ENCODE assay signal across 8 mouse cellular contexts in the genomic region with DNA sequence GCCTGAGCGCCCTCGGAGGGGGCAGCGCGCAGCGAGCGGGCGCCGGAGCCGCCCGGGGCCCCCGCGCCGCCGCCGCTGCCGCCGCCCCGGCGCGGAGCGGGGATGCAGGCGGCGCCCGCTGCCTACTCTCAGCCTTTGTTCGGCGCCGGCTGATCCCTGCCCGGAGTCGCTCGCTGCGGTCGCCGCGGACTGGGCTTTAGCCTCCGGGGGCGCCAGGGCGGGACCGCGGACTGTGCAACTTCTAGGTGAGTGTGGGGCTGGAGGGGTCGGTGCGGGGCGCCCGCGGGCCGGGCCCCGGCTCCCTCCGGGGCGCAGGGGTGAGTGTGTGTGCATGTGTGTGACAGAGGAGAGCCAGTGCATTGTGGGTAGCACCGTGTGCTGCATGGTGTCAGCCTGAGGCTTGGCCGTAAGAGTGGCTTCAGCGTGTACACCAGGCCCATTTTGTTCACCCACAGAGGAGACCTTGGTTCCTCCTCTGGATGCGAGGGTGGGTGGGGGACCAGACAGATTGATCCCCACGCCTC.
DNase-seq lines count a peak whose midpoint lies in the region; ATAC-seq lines count a peak whose summit lies in the region.

No protein-coding gene starts in this region.

- H3K4me3 ChIP-seq in embryonic facial prominence, embryonic 13.5 days, result peak overlapping the region; percentile 74
- H3K4me3 ChIP-seq in hindbrain, embryonic 11.5 days (ENCODE audit: low read depth, low read length), result peak overlapping the region; percentile 52
- H3K4me3 ChIP-seq in limb, embryonic 12.5 days (replicated peaks), result peak overlapping the region; percentile 82
- H3K4me3 ChIP-seq in midbrain, embryonic 13.5 days (replicated peaks), result peak overlapping the region; percentile 81

- no peaks in the 10 kb centered on the region for H3K36me3 ChIP-seq in embryonic facial prominence, embryonic 13.5 days
- no peaks in the 10 kb centered on the region for H3K36me3 ChIP-seq in hindbrain, embryonic 11.5 days (ENCODE audit: control insufficient read depth, insufficient read depth, low read length)
- H3K36me3 ChIP-seq in limb, embryonic 12.5 days, result peaks cover 23% of the 10 kb centered on the region
- H3K36me3 ChIP-seq in midbrain, embryonic 13.5 days, result no peaks in the 10 kb centered on the region

- H3K4me1 ChIP-seq in embryonic facial prominence, embryonic 13.5 days, result peaks cover 84% of the 10 kb centered on the region
- H3K4me1 ChIP-seq in hindbrain, embryonic 11.5 days (replicated peaks; ENCODE audit: control insufficient read depth, insufficient read depth, low read length), result peaks cover 39% of the 10 kb centered on the region
- peaks cover 88% of the 10 kb centered on the region for H3K4me1 ChIP-seq in limb, embryonic 12.5 days (replicated peaks)
- peaks cover 88% of the 10 kb centered on the region for H3K4me1 ChIP-seq in midbrain, embryonic 13.5 days (replicated peaks)

- peak; percentile 62 to 84 for DNase-seq in adrenal gland, adult (ENCODE audit: inconsistent age in 2 of 2, low spot score in 1 of 2)
- no peak for DNase-seq in adrenal gland, postnatal 4 days (ENCODE audit: low spot score in 2 of 2)
- peak; percentile 49 for DNase-seq in Muller cell, postnatal 12 days (ENCODE audit: inconsistent ontology term)
- peak; percentile 74 for DNase-seq in hindbrain, embryonic 11.5 days (ENCODE audit: low spot score)
- DNase-seq in spleen, postnatal 4 days (ENCODE audit: low spot score in 2 of 2), result peak; percentile 54 to 77

- no peak for ATAC-seq in embryonic facial prominence, embryonic 13.5 days (ENCODE audit: insufficient number of reproducible peaks, insufficient read depth, low FRiP score, low TSS enrichment, low read depth)
- ATAC-seq in hindbrain, embryonic 11.5 days (ENCODE audit: low FRiP score), result peak; percentile 77
- peak; percentile 64 for ATAC-seq in limb, embryonic 12.5 days (ENCODE audit: insufficient number of reproducible peaks, insufficient read depth, low FRiP score, low TSS enrichment, low read depth)
- ATAC-seq in midbrain, embryonic 13.5 days, result peak; percentile 82

- WGBS in embryonic facial prominence, embryonic 13.5 days, result under 1% methylated on average over 49 of the region's 53 CpGs
- WGBS in hindbrain, embryonic 11.5 days, result under 1% methylated on average over 49 of the region's 53 CpGs
- under 1% methylated on average over 49 of the region's 53 CpGs for WGBS in limb, embryonic 12.5 days
- WGBS in midbrain, embryonic 13.5 days, result under 1% methylated on average over 53 of the region's 53 CpGs

- H3K9ac ChIP-seq in embryonic facial prominence, embryonic 13.5 days, result peak overlapping the region; percentile 89
- H3K9ac ChIP-seq in hindbrain, embryonic 11.5 days (ENCODE audit: low read depth, low read length), result peak overlapping the region; percentile 96
- peak overlapping the region; percentile 90 for H3K9ac ChIP-seq in limb, embryonic 12.5 days (replicated peaks)
- peak overlapping the region; percentile 97 for H3K9ac ChIP-seq in midbrain, embryonic 13.5 days (replicated peaks)

- H3K27me3 ChIP-seq in embryonic facial prominence, embryonic 13.5 days, result no peaks in the 10 kb centered on the region
- no peaks in the 10 kb centered on the region for H3K27me3 ChIP-seq in hindbrain, embryonic 11.5 days (ENCODE audit: control insufficient read depth, insufficient read depth, low read length)
- no peaks in the 10 kb centered on the region for H3K27me3 ChIP-seq in limb, embryonic 12.5 days
- no peaks in the 10 kb centered on the region for H3K27me3 ChIP-seq in midbrain, embryonic 13.5 days

- H3K4me2 ChIP-seq in embryonic facial prominence, embryonic 13.5 days, result peak overlapping the region; percentile 97
- H3K4me2 ChIP-seq in hindbrain, embryonic 11.5 days (replicated peaks; ENCODE audit: low read depth, low read length), result peak overlapping the region; percentile 93
- peak overlapping the region; percentile 96 for H3K4me2 ChIP-seq in limb, embryonic 12.5 days
- peak overlapping the region; percentile 92 for H3K4me2 ChIP-seq in midbrain, embryonic 13.5 days (replicated peaks)

- no peaks in the 10 kb centered on the region for H3K9me3 ChIP-seq in embryonic facial prominence, embryonic 13.5 days
- no peaks in the 10 kb centered on the region for H3K9me3 ChIP-seq in hindbrain, embryonic 11.5 days (ENCODE audit: control insufficient read depth, low read length)
- H3K9me3 ChIP-seq in limb, embryonic 12.5 days, result no peaks in the 10 kb centered on the region
- H3K9me3 ChIP-seq in midbrain, embryonic 13.5 days, result no peaks in the 10 kb centered on the region

- H3K27ac ChIP-seq in embryonic facial prominence, embryonic 13.5 days, result peak overlapping the region; percentile 92
- H3K27ac ChIP-seq in hindbrain, embryonic 11.5 days (ENCODE audit: low read depth, low read length), result peak overlapping the region; percentile 99
- peak overlapping the region; percentile 97 for H3K27ac ChIP-seq in limb, embryonic 12.5 days
- peak overlapping the region; percentile 100 for H3K27ac ChIP-seq in midbrain, embryonic 13.5 days

Comparison
In these comparisons a context has a peak if more than half of its experiments do, and no peak if none do; other contexts are left out.
1. DNase-seq: peak in adrenal gland, adult (2 of 2), Muller cell, postnatal 12 days (single experiment), hindbrain, embryonic 11.5 days (single experiment) and spleen, postnatal 4 days (2 of 2); none in adrenal gland, postnatal 4 days (0 of 2).
2. Peak in every context shown above with its lines, with median percentiles within 50 percentile points of each other: H3K27ac ChIP-seq, H3K4me2 ChIP-seq, H3K4me3 ChIP-seq and H3K9ac ChIP-seq.